8 mouse cellular contexts compared by ENCODE assay signal in the genomic region with DNA sequence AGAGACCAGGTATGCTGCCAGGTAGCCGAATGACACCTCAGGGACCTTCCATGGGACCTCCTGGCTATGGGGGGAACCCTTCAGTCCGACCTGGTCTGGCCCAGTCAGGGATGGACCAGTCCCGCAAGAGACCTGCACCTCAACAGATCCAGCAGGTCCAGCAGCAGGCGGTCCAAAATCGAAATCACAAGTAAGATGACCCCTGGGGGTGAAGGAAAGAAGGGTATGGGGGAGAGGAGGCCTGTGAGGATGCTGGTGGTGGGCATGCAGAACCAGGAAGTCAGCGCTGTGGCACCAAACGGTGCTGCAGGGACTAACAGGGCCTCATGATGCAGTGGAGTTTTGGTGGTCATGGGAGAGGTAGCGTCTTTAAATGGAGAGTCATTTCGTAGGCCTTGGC. TPM values are rescaled to one million over a fixed set of nuclear protein-coding genes. Genes with fewer than 3 reads are reported as not detected.
DNase-seq lines count a peak whose midpoint lies in the region; ATAC-seq and TF ChIP-seq lines count a peak whose summit lies in the region.

No protein-coding gene starts in this region.

- TF ChIP-seq CTCF in heart, adult 2 months (IDR thresholded peaks at IDR 0.05) = no peak
- TF ChIP-seq CTCF in liver, postnatal 0 days (IDR thresholded peaks at IDR 0.05; ENCODE audit: low read depth) = no peak

- no peaks in the 10 kb centered on the region for H3K27me3 ChIP-seq in heart, adult 2 months (ENCODE audit: control insufficient read depth, insufficient read depth, low read length)
- H3K27me3 ChIP-seq in heart, embryonic 15.5 days = peaks cover 7% of the 10 kb centered on the region
- no peaks in the 10 kb centered on the region for H3K27me3 ChIP-seq in liver, postnatal 0 days (ENCODE audit: insufficient read depth, low read length)

- peaks cover 6% of the 10 kb centered on the region for H3K4me1 ChIP-seq in heart, adult 2 months (ENCODE audit: control insufficient read depth, insufficient read depth, low read length)
- H3K4me1 ChIP-seq in heart, embryonic 15.5 days (replicated peaks) = peaks cover 53% of the 10 kb centered on the region
- peaks cover 17% of the 10 kb centered on the region for H3K4me1 ChIP-seq in liver, postnatal 0 days (ENCODE audit: insufficient read depth)

- no peak for TF ChIP-seq POLR2A in heart, adult 2 months (IDR thresholded peaks at IDR 0.05; ENCODE audit: insufficient read depth, low read depth, low read length)

- H3K79me2 ChIP-seq in heart, adult 2 months (replicated peaks; ENCODE audit: control insufficient read depth, insufficient read depth, low read length) = no peaks in the 10 kb centered on the region

- H3K36me3 ChIP-seq in heart, adult 2 months (ENCODE audit: control insufficient read depth, insufficient read depth, low read length) = peaks cover 5% of the 10 kb centered on the region
- peaks cover 25% of the 10 kb centered on the region for H3K36me3 ChIP-seq in heart, embryonic 15.5 days
- peaks cover 17% of the 10 kb centered on the region for H3K36me3 ChIP-seq in liver, postnatal 0 days (replicated peaks; ENCODE audit: insufficient read depth, low read length)

- peak overlapping the region; percentile 99 for H3K27ac ChIP-seq in heart, adult 2 months
- peak overlapping the region; percentile 100 for H3K27ac ChIP-seq in heart, embryonic 15.5 days
- peak overlapping the region; percentile 98; the same call in 1 of the 2 replicates for H3K27ac ChIP-seq in liver, postnatal 0 days (ENCODE audit: low read depth)

- DNase-seq in heart, adult 2 months = no peak
- no peak for DNase-seq in heart, adult 9 months (ENCODE audit: low spot score in 2 of 2)
- DNase-seq in ES-CJ7 (ENCODE audit: low read depth, low spot score) = peak; percentile 36
- DNase-seq in liver, postnatal 0 days = no peak
- no peak for DNase-seq in thymus, postnatal 10 days (ENCODE audit: low spot score in 2 of 2)
- DNase-seq in thymus, postnatal 0 days (ENCODE audit: low spot score) = no peak
- DNase-seq in left cerebral cortex, adult 11 months (ENCODE audit: low spot score) = no peak

- ATAC-seq in heart, embryonic 15.5 days (replicated peaks; ENCODE audit: insufficient number of reproducible peaks, insufficient read depth, low FRiP score, low read depth) = no peak
- no peak for ATAC-seq in liver, postnatal 0 days

- no peak overlapping the region; the same call in 1 of the 2 replicates for H3K4me3 ChIP-seq in heart, adult 2 months
- H3K4me3 ChIP-seq in heart, embryonic 15.5 days = peak overlapping the region; percentile 97
- H3K4me3 ChIP-seq in liver, postnatal 0 days (ENCODE audit: low read depth, low read length) = peak overlapping the region; percentile 92; the same call in 1 of the 2 replicates

- peak overlapping the region; percentile 77 for H3K4me2 ChIP-seq in heart, embryonic 15.5 days
- H3K4me2 ChIP-seq in liver, postnatal 0 days (ENCODE audit: low read depth, low read length) = peak overlapping the region; percentile 78; the same call in 1 of the 2 replicates

- no peaks in the 10 kb centered on the region for H3K9me3 ChIP-seq in heart, embryonic 15.5 days (replicated peaks)
- no peaks in the 10 kb centered on the region for H3K9me3 ChIP-seq in liver, postnatal 0 days (ENCODE audit: low read length)

- H3K9ac ChIP-seq in heart, adult 2 months (ENCODE audit: low read depth, low read length) = 0 out of 2 replicates have a peak overlapping the region, but pooled peaks have one; percentile 6
- H3K9ac ChIP-seq in heart, embryonic 15.5 days = peak overlapping the region; percentile 99
- H3K9ac ChIP-seq in liver, postnatal 0 days (replicated peaks) = no peak overlapping the region

- WGBS in heart, adult 2 months = 68% methylated on average over 9 of the region's 9 CpGs
- WGBS in heart, embryonic 15.5 days = 69% methylated on average over 9 of the region's 9 CpGs
- 73% methylated on average over 9 of the region's 9 CpGs for WGBS in liver, postnatal 0 days (ENCODE audit: insufficient replicate concordance)

- intact Hi-C loops in heart, adult 2 months (cut with DNase I) = loop anchor here (2.0 kb wide), 1 partner anchor 22 kb away; a partner anchor contains a TSS

- no peak for TF ChIP-seq EP300 in heart, adult 2 months (IDR thresholded peaks at IDR 0.05; ENCODE audit: insufficient read depth, low read depth, low read length)
- no peak for TF ChIP-seq EP300 in liver, postnatal 0 days (IDR thresholded peaks at IDR 0.05; ENCODE audit: low read depth)

RNA-seq across cellular contexts. Expression of a gene that starts 1.2 kb away (rescaled TPM):
- total RNA-seq in heart, adult 2 months (2021) = 10 to 100 TPM; 20.1 to 20.6 TPM
- 39.0 and 58.0 TPM in 2 replicates for polyA plus RNA-seq in heart, adult 2 months (2012; rRNA removed)
- polyA plus RNA-seq in heart, embryonic 15.5 days (2015; fragmentation: Nextera tagmentation; extraction: Ambion mirVana) = 17.7 and 24.7 TPM in 2 replicates
- polyA plus RNA-seq in liver, postnatal 0 days (2015; fragmentation: Nextera tagmentation; extraction: Ambion mirVana) = 4.7 and 5.3 TPM in 2 replicates
- polyA plus RNA-seq in thymus, postnatal 0 days (2015; fragmentation: Nextera tagmentation; extraction: Ambion mirVana) = 36.3 and 41.1 TPM in 2 replicates

RNA-seq across cellular contexts. Expression of a gene that starts 2.2 kb away (rescaled TPM):
- 1 to 10 TPM; 3.7 to 4.1 TPM for total RNA-seq in heart, adult 2 months (2021)
- not detected in 2 replicates for polyA plus RNA-seq in heart, adult 2 months (2012; rRNA removed)
- polyA plus RNA-seq in heart, embryonic 15.5 days (2015; fragmentation: Nextera tagmentation; extraction: Ambion mirVana) = not detected in 2 replicates
- 1.3 and 2.9 TPM in 2 replicates for polyA plus RNA-seq in liver, postnatal 0 days (2015; fragmentation: Nextera tagmentation; extraction: Ambion mirVana)
- not detected in 2 replicates for polyA plus RNA-seq in thymus, postnatal 0 days (2015; fragmentation: Nextera tagmentation; extraction: Ambion mirVana)

RNA-seq across cellular contexts. Expression of a gene that starts 14.2 kb away (rescaled TPM):
- 10 to 100 TPM; 51.4 to 64.6 TPM for total RNA-seq in heart, adult 2 months (2021)
- 125 and 177 TPM in 2 replicates for polyA plus RNA-seq in heart, adult 2 months (2012; rRNA removed)
- 1.6 and 2.2 TPM in 2 replicates for polyA plus RNA-seq in heart, embryonic 15.5 days (2015; fragmentation: Nextera tagmentation; extraction: Ambion mirVana)
- 147 and 150 TPM in 2 replicates for polyA plus RNA-seq in liver, postnatal 0 days (2015; fragmentation: Nextera tagmentation; extraction: Ambion mirVana)
- polyA plus RNA-seq in thymus, postnatal 0 days (2015; fragmentation: Nextera tagmentation; extraction: Ambion mirVana) = 0.30 and 1.8 TPM in 2 replicates

RNA-seq across cellular contexts. Expression of a gene that starts 22.3 kb away (rescaled TPM):
- total RNA-seq in heart, adult 2 months (2021) = 100 to 1,000 TPM; 215 to 236 TPM
- 326 and 358 TPM in 2 replicates for polyA plus RNA-seq in heart, adult 2 months (2012; rRNA removed)
- 185 and 187 TPM in 2 replicates for polyA plus RNA-seq in heart, embryonic 15.5 days (2015; fragmentation: Nextera tagmentation; extraction: Ambion mirVana)
- 111 and 117 TPM in 2 replicates for polyA plus RNA-seq in liver, postnatal 0 days (2015; fragmentation: Nextera tagmentation; extraction: Ambion mirVana)
- polyA plus RNA-seq in thymus, postnatal 0 days (2015; fragmentation: Nextera tagmentation; extraction: Ambion mirVana) = 241 and 259 TPM in 2 replicates

RNA-seq across cellular contexts. Expression of a gene that starts 32.9 kb away (rescaled TPM):
- total RNA-seq in heart, adult 2 months (2021) = under 1 TPM; 0.42 to 0.50 TPM
- 1.3 TPM in 2 replicates for polyA plus RNA-seq in heart, adult 2 months (2012; rRNA removed)
- 1.4 and 2.4 TPM in 2 replicates for polyA plus RNA-seq in heart, embryonic 15.5 days (2015; fragmentation: Nextera tagmentation; extraction: Ambion mirVana)
- polyA plus RNA-seq in liver, postnatal 0 days (2015; fragmentation: Nextera tagmentation; extraction: Ambion mirVana) = 0.38 and 0.54 TPM in 2 replicates
- 0.94 and 1.1 TPM in 2 replicates for polyA plus RNA-seq in thymus, postnatal 0 days (2015; fragmentation: Nextera tagmentation; extraction: Ambion mirVana)

Comparison
In these comparisons a context has a peak if more than half of its experiments do, and no peak if none do; other contexts are left out.
1. RNA of a gene that starts 14.2 kb away (polyA plus RNA-seq): 125 to 177 TPM in heart, adult 2 months and 147 to 150 TPM in liver, postnatal 0 days; 0.30 to 1.8 TPM in thymus, postnatal 0 days and 1.6 to 2.2 TPM in heart, embryonic 15.5 days; every median in the first group is over 10 times any median in the second.
2. Peak in every context shown above with its lines, with median percentiles within 50 percentile points of each other: H3K27ac ChIP-seq.